Mouse (Mus musculus) T-helper 1 cell (primary cell): ENCODE data around the gene Ppp1r18.

Source experiments
- in situ Hi-C: fragments of 300-600 bp; cut with MboI, MseI; formaldehyde crosslinking; loops from one replicate; pipeline ENCODE4 v1.15.1; 2025; ENCODE audit warnings: high pct_unique_total_duplicates

The Ppp1r18 gene

DNA sequence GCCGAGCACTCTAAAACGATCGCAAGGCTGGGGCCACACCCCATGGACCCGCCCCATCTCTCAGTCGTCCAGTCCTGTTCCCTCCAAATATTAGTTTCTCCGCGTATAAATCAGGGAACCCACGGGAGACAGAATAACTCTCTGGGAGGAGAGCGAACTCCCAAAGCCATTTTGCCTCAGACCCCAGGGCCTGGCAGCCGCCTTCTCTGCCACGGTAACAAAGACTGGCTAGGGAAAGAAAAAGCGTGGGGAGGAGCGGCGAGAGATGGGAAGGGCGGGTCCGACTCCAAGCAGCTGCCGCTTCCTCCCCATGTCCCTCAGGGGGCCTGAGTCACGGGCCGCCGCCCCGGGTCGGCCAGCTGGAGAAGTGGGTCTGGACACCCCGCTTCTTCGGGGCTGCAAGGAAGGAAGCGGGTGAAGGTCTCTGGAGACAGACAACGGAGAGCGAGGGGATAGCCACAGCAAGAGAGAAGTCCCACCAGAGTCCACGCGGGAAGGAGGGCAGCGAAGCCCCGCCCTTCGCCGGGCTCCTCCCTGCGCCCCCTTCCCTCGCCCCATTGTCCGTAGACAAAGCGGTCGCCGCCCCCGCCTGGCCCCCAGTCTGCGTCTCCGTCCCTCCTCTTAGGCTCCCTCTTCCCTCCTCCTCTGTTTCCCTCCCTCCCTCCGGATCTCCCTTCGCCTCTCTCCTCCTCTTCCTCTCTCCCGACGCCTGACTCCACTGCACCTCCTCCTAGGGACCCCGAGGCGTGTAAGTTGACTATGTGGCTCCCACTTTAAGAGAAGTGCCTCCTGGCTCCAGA, at the start of gene Ppp1r18:
Ppp1r18 (plus strand) TSS at position 113 of the 800 bp plus-strand sequence.
- in situ Hi-C loops, result loop anchor here (5.0 to 25.0 kb wide), 2 partner anchors 38 to 1678 kb away; partner anchors contain the start of genes Psmb8, Psmb9 and Tap1

DNA sequence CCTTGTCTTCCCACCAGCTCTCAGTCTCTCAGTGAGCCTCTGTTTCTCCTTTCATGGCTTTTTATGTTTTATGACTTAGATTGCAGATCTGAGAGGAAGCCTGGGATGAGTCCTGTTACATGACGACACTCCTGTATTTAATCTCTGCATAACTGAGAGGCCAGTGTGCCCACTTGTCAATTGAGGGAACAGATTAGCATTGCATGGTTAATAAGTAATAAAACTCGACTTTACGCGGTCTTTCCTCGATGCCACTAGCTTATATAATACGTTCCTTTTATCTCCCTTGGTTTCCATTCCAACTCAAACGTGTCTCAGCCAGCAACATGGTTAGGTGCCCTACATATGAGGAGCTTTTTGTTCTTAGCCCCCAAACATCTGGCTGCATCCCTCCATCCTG, 49.6 kb upstream of the Ppp1r18 start:
- in situ Hi-C loops, result loop anchor here (5.0 kb wide), 1 partner anchor 79 kb away; no protein-coding TSS in a partner anchor

DNA sequence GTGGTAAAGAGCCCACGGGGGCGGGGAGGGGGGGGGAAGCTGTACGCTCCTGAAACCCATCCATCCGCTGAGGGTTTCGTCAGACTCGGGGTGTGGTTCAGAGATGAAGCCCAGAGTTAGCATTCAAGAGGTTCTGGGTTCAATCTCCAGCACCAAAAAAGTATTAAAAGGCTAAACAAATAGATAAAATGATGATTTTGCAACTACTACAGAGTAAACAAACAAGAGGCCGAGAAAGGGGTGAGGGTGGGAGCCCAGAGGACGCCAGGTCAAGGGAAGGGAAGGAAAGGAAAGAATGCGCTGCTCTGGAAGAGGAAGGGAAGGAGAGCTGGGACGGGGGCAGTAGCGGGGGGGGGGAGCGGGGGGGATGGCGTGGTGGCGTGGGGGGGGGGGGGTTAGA, 48.7 kb upstream of the Ppp1r18 start:
- in situ Hi-C loops, result loop anchor here (5.0 kb wide), 1 partner anchor 79 kb away; no protein-coding TSS in a partner anchor

DNA sequence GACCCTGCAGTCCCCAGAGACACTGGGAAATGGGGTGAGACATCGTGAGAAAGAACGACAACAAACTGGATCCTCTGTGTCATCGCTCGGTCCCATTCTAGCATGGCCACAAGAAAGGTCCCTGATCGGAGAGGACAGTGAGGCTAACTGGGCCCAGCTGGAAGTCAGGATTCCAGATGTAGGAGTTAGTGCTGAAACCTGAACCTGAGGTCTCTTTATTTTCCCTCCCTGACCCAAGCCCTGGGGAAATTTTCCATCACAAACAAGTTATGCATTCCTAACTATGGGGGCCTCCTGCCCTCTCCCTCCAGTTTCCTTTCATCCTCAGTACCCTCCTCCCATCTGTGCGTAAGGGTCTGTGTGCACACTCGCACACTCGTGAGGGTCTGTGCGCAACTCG, 48.2 kb upstream of the Ppp1r18 start:
- in situ Hi-C loops, result loop anchor here (5.0 kb wide), 1 partner anchor 80 kb away; no protein-coding TSS in a partner anchor

DNA sequence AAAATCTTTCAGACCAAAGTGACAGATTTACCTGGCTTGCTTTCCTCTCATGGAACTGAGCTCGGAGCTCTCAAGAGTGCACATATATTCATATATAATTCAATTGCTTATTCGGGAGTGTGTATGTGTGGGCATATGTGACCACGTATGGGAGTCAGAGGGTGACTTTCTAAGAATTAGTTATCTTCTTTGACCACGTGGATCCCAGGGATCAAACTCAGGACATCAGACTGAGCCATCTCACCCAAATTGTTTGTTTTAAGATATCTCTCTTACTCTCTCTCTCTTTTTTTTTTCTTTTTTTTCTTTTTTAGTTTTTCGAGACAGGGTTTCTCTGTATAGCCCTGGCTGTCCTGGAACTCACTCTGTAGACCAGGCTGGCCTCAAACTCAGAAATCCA, 45.3 kb upstream of the Ppp1r18 start:
- in situ Hi-C loops, result no loop called here

DNA sequence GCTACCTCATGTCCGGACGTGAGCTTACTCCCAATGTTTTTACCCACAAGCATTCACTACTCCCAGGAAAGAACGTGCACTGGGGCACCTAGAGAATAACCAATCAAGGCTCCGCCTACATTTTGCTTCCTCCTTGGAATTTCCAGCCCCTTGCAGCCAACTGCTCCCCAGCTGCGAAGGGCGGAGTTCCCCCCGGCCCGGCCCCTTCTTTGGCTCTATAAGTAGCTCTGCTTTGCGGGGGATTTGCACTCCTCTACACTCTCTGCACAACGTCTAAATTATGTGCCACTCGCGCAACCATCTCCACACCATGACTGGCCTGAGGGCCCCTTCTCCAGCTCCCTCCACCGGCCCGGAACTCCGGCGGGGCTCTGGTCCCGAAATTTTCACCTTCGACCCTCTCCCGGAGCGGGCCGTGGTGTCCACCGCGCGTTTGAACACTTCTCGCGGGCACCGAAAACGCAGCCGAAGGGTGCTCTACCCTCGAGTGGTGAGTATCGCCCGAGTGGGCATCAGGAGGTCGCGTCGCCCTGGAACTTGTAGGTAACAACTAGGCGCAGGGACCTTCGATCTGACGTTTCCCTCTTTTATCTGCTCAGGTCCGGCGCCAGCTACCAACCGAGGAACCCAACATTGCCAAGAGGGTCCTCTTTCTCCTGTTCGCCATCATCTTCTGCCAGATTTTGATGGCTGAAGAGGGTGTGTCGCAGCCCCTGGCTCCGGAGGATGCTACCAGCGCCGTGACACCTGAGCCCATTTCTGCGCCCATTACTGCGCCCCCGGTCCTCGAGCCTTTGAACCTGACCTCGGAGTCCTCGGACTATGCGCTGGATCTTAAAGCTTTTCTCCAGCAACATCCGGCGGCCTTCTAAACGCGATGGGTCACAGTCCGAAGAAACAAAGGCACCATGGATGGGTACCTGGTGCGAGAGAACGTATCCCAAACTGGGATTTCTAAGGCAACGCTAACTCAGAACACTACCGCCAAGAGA, 43.7 kb upstream of the Ppp1r18 start, which contains the start of gene Ier3:
Ier3 (plus strand) TSS at position 246 of the 992 bp plus-strand sequence.
- in situ Hi-C loops, result no loop called here

DNA sequence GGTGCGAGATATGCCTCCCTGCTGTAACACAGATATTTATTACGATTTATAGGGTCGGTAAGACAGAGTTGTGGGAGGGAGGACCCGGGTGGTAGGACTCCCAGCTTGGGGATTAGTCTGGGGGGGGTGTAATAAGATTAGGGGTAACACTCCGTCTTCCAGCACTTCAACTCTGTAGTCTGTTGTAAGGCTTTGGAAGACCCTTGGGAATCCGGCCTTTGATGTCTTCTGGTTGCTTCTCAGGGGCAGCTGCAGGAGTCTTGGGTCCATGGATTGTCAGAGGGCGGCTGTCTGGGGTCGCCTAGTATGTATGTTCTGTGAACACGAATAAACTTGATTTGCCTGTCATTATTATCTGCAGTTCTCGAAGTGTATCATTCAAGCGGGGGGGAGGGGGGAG, 42.8 kb upstream of the Ppp1r18 start:
- in situ Hi-C loops, result no loop called here

DNA sequence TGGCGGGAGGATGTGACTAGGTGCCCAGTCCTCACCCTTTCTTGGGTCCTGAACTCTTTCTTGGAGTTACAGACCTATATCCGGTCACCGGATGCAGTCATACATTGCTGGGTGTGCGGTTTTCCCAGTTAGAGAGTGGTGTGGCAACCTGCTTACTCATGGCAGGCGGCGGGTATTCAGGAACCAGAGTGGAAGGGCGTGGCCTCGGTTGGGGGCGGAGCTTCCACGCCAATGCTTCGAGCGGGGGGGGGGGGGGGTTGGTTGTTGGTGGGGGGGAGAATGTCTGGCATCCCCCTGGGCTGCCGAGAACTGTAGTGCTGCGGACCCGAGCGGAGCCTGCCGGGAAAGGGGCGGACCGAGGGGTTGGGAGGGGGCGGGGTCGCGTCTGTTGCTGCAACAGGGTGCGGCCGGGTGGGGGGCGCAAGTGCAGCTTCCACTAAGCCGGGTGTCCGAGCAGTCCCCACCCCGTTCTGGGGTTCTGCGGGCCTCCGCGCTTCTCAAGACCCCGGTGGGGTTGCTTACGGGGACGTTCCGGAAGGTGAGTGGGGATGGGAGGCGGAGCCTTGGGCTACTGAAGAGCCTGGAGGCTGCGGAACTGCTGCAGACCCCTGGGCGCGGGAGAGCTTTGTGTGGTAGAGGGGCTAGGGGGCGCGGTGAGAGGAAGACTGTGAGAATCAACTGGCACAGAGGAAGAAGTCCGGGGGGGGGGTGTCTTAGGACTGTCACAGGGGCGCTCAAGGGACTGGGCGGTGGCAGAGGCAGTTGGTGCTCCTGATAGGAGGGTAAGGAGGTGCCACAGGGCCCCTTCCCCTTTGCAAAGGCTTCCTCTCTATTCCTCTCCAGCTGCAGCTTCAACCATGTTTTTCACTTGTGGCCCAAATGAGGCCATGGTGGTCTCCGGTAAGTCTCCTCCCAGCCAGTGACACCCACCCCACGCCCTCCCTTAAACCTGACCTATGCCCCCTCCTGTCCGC, 42.1 kb upstream of the Ppp1r18 start, which contains the start of gene Flot1:
Flot1 (plus strand) TSS at position 267 of the 974 bp plus-strand sequence.
- in situ Hi-C loops, result no loop called here

DNA sequence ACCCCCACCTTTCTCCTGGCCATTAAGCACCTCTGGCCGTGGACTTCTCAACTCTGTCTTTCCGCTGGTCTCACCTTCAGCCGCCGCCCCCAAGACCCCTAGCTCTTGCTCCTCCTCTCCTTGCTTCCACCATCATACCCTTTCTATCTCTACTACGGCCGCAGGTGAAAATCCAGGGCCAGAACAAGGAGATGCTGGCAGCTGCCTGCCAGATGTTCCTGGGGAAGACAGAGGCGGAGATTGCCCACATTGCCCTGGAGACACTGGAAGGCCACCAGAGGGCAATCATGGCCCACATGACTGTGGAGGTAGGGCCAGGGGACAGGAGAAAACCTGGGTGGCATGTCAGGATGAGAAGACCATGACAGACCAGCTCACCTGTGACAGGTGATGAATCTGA, 41.0 kb upstream of the Ppp1r18 start:
- in situ Hi-C loops, result no loop called here

DNA sequence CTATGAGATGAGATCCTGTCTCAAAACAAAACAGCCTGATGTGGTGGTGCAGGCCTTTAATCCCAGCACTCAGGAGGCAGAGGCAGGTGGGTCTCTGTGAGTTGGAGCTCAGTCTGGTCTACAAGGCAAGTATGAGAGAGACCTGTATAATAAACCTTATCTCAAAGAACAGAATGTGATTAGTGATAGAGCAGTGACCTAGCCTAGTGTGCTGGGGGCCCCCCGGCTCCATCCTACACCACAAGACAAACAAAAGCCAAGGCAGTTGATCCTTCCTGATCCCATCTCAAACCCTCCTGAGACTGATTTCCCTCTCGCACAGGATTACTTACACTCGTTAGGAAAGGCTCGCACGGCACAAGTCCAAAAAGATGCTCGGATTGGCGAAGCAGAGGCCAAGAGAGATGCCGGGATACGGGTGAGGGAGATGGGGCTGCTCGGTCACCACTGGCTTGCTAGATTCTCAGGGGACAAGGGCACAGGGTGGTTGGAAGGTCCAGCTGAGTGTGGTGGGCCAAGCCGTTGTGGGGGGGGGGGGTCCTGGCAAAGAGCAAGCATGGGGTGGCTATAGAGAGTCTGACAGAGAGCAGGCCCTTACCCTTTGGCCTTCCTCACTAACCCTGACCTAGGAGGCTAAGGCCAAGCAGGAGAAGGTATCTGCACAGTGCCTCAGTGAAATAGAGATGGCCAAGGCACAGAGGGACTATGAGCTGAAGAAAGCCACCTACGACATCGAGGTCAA, 40.1 kb upstream of the Ppp1r18 start:
- in situ Hi-C loops, result loop anchor here (5.0 kb wide), 2 partner anchors 42 to 82 kb away; partner anchors contain the start of gene Ppp1r18

DNA sequence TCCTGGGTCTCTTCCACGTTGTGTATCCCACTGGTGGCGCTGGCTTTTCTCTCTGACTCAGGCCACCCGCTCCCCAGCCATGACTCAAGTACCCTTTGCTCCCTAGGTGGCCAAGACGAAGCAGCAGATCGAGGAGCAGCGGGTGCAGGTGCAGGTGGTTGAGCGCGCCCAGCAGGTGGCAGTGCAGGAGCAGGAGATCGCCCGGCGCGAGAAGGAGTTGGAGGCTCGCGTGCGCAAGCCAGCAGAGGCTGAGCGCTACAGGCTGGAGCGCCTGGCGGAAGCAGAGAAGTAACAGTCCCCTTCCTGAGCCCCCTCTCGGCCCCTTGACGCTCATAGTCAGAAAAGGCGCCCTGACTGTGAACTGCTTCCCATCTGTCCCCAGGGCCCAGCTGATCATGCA, 35.7 kb upstream of the Ppp1r18 start:
- in situ Hi-C loops, result loop anchor here (5.0 kb wide), 2 partner anchors 38 to 78 kb away; partner anchors contain the start of gene Ppp1r18

DNA sequence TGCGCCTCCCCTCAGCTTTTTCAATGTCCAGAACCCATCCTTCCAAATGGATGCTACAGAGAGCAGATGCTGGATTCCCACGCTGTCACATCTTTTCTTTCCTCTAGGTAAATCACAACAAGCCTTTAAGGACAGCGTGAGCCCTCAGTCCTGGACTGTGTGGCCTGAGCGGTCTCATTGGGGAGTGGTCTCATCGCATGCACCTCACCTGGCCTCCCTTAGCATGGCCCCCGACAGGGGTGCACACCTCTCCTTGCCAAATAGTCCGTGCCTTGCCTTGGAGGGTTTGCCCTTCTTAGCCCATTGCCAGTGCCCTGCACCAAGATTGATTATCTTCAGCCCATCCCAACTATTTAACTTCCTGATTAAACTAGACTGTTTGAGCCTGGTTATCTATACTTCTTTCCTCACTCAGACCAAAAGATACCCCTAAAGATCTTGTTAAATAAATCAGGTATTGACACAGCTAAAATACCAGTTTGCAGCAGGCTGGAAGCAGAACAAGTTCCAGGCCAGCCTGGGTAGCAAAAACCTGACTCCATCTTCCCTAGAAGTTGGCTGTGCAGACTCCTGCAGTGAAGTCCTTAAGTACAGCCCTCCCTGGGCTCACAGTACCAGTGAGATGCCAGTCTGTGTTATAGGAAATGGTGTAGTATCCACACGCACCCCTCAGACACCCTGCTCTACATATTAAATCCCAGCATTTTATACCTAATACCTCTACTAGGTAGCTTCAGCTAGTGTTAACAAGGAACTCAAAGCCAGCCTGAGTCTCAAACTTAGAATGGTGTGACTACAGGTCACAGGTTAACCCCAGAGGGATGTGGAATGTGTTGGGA, 32.8 kb upstream of the Ppp1r18 start:
- in situ Hi-C loops, result no loop called here

DNA sequence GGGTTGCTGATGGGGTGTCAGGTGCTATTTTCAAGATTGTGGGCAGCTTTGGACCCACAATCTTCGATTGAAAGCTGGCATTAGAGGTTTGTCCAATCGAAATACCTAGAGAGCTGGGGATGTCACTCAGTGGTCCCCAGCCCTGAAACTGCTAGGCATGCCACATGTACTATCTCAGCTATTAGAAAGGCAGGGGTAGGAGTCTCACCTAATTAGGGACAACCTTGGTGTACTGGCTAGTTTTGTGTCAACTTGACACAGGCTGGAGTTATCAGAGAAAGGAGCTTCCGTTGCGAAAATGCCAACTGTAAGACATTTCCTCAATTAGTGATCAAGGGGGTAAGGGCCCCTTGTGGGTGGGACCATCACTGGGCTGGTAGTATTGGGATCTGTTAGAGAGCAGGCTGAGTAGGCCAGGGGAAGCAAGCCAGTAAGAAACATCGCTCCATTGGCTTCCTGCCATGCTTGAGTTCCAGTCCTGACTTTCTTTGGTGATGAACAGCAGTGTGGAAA, 32.1 kb upstream of the Ppp1r18 start:
- in situ Hi-C loops, result no loop called here

DNA sequence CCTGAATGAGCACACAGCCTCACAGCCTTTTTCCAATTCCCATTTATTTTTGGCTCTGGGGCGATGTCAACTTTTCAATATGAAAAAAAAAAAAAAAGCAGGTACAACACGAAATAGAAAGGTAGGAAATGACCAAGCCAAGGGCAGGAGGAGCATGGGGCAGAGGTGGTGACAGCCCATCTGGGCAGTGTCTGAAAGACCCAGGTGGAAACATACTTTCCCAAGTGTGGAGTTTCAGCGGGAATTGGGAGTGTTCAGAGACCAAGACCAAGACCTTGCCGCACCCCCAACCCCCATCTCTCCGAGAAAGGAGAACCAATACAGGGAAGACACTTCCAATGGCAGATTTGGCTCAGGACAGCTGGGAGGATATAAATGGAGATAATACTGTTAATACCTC, 31.5 kb upstream of the Ppp1r18 start:
- in situ Hi-C loops, result no loop called here

DNA sequence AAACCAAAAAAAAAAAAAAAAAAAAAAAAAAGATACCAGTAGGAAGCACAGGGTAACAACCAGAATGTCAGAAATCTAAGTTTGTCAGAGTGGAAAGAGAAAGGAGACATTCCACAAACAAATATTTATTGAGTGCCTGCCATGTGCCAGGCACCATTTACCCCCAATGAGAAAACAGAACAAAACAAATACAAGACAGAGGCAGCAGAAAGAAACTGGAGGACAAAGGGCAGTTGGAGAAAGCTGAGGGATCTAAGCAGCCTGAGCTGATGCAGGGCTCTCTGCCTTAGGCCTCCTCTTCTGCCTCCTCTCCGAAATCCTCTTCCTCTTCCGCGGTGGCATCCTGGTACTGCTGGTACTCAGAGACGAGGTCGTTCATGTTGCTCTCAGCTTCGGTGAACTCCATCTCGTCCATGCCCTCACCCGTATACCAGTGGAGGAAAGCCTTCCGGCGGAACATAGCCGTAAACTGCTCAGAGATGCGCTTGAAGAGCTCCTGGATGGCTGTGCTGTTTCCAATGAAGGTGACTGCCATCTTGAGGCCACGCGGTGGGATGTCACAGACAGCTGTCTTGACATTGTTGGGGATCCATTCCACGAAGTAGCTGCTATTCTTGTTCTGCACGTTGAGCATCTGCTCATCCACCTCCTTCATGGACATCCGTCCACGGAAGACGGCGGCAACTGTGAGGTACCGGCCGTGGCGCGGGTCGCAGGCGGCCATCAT, 30.5 kb upstream of the Ppp1r18 start:
- in situ Hi-C loops, result no loop called here

DNA sequence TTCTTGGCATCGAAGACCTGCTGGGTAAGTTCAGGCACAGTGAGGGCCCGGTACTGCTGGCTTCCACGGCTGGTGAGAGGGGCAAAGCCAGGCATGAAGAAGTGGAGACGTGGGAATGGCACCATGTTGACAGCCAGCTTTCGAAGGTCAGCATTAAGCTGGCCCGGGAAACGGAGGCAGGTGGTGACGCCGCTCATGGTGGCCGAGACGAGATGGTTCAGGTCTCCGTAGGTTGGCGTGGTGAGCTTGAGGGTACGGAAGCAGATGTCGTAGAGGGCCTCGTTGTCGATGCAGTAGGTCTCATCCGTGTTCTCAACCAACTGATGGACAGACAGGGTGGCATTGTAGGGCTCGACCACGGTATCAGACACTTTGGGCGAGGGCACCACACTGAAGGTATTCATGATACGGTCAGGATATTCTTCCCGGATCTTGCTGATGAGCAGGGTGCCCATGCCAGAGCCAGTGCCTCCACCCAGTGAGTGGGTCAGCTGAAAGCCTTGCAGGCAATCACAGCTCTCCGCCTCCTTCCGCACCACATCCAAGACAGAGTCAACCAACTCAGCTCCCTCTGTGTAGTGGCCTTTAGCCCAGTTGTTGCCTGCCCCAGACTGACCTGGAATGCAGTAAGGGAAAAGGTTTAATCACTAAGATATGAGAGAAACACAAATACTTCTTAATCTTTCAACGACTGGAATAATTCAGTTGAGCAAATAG, 29.8 kb upstream of the Ppp1r18 start:
- in situ Hi-C loops, result no loop called here

DNA sequence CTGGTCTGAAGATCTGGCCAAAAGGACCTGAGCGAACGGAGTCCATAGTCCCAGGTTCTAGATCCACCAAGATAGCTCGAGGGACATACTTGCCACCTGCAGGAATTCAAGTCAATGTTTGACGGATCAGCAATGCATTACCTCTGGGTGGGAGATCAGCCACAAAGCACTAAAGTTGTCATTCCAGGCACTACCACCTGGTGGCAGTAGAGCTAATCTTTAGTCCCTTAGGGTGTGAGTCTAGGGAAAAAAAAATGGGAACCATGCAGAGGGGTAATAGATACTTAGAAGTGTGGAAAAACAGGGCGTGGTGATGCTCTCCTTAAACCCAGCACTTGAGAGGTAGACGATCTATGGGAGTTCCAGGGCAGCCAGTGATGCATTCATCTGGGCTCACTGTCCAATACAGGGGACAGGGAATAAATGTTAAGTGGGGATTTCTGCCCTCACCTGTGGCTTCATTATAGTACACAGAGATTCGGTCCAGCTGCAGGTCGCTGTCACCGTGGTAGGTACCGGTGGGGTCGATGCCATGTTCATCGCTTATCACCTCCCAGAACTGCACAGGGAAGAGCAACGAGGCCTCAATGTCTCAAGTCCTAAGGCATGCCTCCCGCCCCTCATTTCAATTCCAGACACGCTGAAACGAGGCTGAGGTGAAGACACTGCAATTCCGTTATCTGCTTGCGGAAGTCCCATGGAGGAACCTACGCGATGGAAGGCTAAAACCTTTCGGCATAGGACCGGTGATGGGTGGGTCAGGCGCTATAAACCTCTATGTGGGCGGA, 29.0 kb upstream of the Ppp1r18 start:
- in situ Hi-C loops, result no loop called here
